Comparison of ENCODE assay signal across 17 mouse cellular contexts in genomic region chr11:24016049-24016448, GRCm38 (mm10). TPM values are rescaled to one million over a fixed set of nuclear protein-coding genes. Genes with fewer than 3 reads are reported as not detected.
"Had no signal": no experiment of that assay in that cellular context is flagged by ENCODE, and none has a peak within 500 bp of the region (broad histone marks: within the 10 kb centered on the region; RNA-seq: fewer than 3 reads in every experiment).

No protein-coding gene starts in this region.

- H3K27me3 ChIP-seq: limb, embryonic 12.5 days; liver, embryonic 13.5 days; lung, embryonic 15.5 days had no signal

- H3K9me3 ChIP-seq: limb, embryonic 12.5 days; liver, embryonic 13.5 days; lung, embryonic 15.5 days; megakaryocyte, embryonic 14.5 days had no signal

- H3K36me3 ChIP-seq: limb, embryonic 12.5 days; liver, embryonic 13.5 days; lung, embryonic 15.5 days had no signal

- ATAC-seq: intestine, postnatal 0 days; liver, postnatal 0 days had no signal

- H3K4me3 ChIP-seq: limb, embryonic 12.5 days; liver, embryonic 13.5 days; lung, embryonic 15.5 days; megakaryocyte, embryonic 14.5 days; myocyte had no signal

- DNase-seq: kidney, adult 9 months; kidney, postnatal 36 days; layer of hippocampus, adult 9-11 months; layer of hippocampus, postnatal 36 days; liver; liver, embryonic 13.5 days; liver, postnatal 0 days; lung, postnatal 14 days; thymus, postnatal 4 days had no signal

- H3K27ac ChIP-seq: kidney, postnatal 0 days; limb, embryonic 12.5 days; liver, embryonic 13.5 days; lung, embryonic 15.5 days; macrophage; stomach, postnatal 0 days had no signal

- H3K4me2 ChIP-seq: limb, embryonic 12.5 days; liver, embryonic 13.5 days; lung, embryonic 15.5 days had no signal

- H3K9ac ChIP-seq: limb, embryonic 12.5 days; liver, embryonic 13.5 days; liver, postnatal 0 days; lung, embryonic 15.5 days had no signal

- H3K4me1 ChIP-seq: limb, embryonic 12.5 days; liver, embryonic 13.5 days; lung, embryonic 15.5 days; megakaryocyte, embryonic 14.5 days had no signal

RNA-seq across cellular contexts. Expression of gene A830031A19Rik, which starts 58.8 kb away (rescaled TPM):
- polyA plus RNA-seq: intestine, postnatal 0 days; kidney, postnatal 0 days; limb, embryonic 12.5 days; liver, embryonic 13.5 days; liver, postnatal 0 days; lung, embryonic 15.5 days; macrophage; myocyte; stomach, postnatal 0 days had no signal
